Mouse (Mus musculus) cerebellum, postnatal 10 days (tissue): Measurements from ENCODE around the gene Pgpep1l.

Experiments used
- DNase-seq, 2 experiments: peaks; one replicate each; pipeline ENCODE4 v3.0.0; 2021; ENCODE audit warnings: mixed read lengths in 2 of 2

Pgpep1l gene

GRCm38 (mm10) chr7:68213842-68214241, 50.2 kb downstream of the Pgpep1l start:
- no peak for DNase-seq

- DNase-seq: peak; percentile 72 to 78
These were observed 52.1 kb downstream of the Pgpep1l start for GRCm38 (mm10) chr7:68211883-68212282.

DNA sequence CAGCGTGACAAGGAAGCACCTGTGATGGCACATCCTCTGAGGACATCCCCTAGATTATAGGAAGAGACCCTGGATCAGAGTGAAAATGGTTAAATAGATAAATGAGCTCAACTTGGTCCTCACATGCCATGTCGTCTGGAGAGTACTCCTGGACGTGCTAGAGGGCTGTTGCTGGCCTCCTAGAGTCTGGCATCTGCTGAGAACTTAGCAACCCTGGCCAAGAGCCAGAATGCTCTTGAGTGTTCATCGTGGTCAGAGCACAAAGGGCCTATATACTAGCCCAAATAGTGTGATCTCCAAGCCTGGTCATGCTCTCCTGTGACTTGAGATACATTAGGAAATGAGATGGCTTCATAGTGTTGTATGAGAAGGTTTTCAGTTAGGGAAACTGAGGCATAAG, 53.6 kb downstream of the Pgpep1l start:
- peak in 1 of 2 experiments; percentile 43 for DNase-seq

- DNase-seq: no peak
These were observed 55.0 kb downstream of the Pgpep1l start for GRCm38 (mm10) chr7:68209039-68209438.

GRCm38 (mm10) chr7:68205776-68206427, 58.1 kb downstream of the Pgpep1l start:
- DNase-seq: no peak

DNA sequence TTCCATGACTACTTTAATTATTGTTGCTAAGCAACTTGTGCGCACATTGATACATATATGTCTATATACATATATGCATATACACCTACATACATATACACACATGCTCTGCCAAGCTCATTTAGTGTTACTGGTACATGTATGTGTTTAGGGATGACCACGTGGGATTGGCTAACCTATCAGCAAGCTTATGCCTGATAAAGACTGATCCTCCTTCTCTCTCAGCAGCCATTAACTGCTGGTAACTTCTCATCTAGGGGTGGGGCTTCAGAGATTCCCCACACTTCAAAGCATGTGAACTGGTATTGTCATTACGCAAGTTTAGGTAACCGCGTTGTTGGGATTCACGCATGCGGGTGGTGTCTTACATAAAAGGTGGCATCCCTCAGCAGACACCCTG, 64.4 kb downstream of the Pgpep1l start:
- DNase-seq: no peak

DNA sequence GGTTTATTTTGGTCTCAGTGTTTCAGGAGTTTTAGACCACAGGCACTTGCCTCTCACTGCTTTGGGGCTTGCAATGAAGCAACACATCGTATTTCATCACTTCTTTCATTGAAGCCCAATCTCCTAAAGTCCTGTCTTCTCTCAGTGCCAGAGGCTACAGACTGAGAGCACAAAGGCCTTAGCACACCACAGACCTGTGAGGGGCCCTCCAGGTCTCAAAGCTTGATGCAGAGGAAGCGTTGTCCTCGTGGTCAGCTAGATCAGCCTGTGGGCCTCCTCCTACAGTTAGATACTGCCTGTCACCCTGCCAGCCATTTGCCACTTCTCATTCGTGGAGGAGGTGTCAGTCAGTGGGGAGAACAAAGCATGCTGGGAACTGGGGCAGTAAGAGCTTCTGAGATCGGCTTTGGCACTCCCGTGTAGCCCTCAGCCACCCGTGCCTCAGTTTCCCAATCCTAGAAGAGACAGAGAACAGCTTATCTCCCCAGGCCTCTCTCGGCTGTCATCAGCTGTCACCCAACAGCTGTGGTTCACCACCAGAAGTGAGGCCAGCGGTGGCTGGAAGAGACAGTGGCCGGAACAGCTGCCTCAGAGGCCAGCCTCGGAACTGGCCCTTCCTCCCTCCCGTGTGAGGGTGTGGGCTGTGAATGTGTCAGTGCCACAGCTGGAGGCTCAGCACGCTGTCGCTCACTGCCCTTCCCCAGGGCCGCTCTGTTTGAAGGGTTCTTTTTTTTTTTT, 69.9 kb downstream of the Pgpep1l start:
- no peak for DNase-seq

GRCm38 (mm10) chr7:68189691-68190456, 74.2 kb downstream of the Pgpep1l start:
- DNase-seq: peak; percentile 47 to 51

DNA sequence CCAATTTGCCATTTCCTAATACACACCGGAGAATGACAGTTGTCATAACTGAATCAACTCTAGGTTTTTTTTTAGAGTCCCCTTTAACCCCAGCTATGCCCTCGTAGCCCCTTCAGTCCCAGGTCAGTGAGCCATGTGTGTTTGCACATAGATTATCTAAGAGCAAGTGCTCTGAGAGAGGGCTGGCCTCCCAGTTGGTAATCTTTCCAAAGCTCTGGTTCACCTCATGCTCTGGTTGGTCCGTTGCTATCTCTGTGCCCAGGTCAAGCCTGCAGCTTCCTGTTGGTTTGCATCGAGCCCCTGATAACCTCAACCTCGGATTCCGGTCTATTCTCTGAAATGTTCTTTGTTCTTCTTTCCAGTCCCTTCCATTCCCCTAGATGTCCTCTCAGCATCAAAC, 74.8 kb downstream of the Pgpep1l start:
- no peak for DNase-seq
